Mouse (Mus musculus): Measurements from ENCODE around the gene Ptgs1. TPM values are rescaled to one million over a fixed set of nuclear protein-coding genes. Genes with fewer than 3 reads are reported as not detected.
"Not testable (repeated sequence)": the region's sequence is repeated elsewhere in the genome, so short reads cannot be mapped to it uniquely, and the experiment has no call there.

The Ptgs1 gene
- polyA plus RNA-seq, 1 experiment: 122 TPM

DNA sequence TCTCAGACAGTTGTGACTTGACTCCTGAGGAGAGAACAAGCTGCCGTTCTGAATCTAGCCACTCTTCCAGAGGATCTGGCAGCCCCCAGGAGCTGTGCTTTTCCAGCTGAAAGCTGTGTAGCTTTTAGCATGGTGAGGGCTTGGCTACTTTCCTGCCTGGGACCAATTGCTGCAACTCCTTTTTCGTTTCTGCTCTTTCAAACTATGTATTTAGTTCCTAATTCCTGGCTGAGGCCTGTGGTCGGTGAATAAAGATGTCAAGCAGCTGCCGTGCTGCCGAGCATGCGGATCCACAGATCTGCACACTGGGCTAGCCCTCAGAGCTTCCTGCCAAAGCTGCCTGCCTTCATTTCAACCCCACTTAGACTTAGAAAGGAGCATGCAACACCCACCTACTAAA lies 45.4 kb upstream of the Ptgs1 start:
- no peaks in the 10 kb centered on the region for H3K27me3 ChIP-seq (ENCODE audit: control insufficient read depth, insufficient read depth, insufficient read length)
- TF ChIP-seq MYOD1 (IDR thresholded peaks at IDR 0.05; ENCODE audit: control insufficient read depth in 1 of 3, insufficient read length in 2 of 3, low read depth in 2 of 3) (no peak), CEBPB (IDR thresholded peaks at IDR 0.05; ENCODE audit: insufficient read depth, poor library complexity, severe bottlenecking) (no peak), REST (IDR thresholded peaks at IDR 0.05; ENCODE audit: insufficient read depth, insufficient read length) (no peak), POLR2AphosphoS2 (IDR thresholded peaks at IDR 0.05; ENCODE audit: insufficient read length, low read depth) (no peak), MYOG (IDR thresholded peaks at IDR 0.05; ENCODE audit: control insufficient read depth in 1 of 3, insufficient read depth in 1 of 3, insufficient read length in 2 of 3, low read depth in 2 of 3) (no peak), TCF3 (IDR thresholded peaks at IDR 0.05; ENCODE audit: insufficient read length, low read depth) (no peak), TCF12 (IDR thresholded peaks at IDR 0.05; ENCODE audit: insufficient read depth, poor library complexity, severe bottlenecking) (no peak), MAX (IDR thresholded peaks at IDR 0.05; ENCODE audit: low read depth) (no peak), USF1 (IDR thresholded peaks at IDR 0.05; ENCODE audit: low read depth) (no peak), E2F4 (IDR thresholded peaks at IDR 0.05; ENCODE audit: insufficient read depth) (no peak), SRF (IDR thresholded peaks at IDR 0.05; ENCODE audit: control insufficient read depth, insufficient read length, low read depth) (no peak), POLR2A (IDR thresholded peaks at IDR 0.05; ENCODE audit: insufficient read length, low read depth) (no peak)
- no peaks in the 10 kb centered on the region for H3K79me2 ChIP-seq (ENCODE audit: control insufficient read depth, insufficient read depth)
- H3K4me2 ChIP-seq (ENCODE audit: low read depth): no peak overlapping the region
- no peak overlapping the region for H3ac ChIP-seq (ENCODE audit: control insufficient read depth, insufficient read length)
- H3K4me3 ChIP-seq: no peak overlapping the region
- peaks cover 6% of the 10 kb centered on the region for H3K36me3 ChIP-seq (ENCODE audit: control insufficient read depth, insufficient read depth)

DNA sequence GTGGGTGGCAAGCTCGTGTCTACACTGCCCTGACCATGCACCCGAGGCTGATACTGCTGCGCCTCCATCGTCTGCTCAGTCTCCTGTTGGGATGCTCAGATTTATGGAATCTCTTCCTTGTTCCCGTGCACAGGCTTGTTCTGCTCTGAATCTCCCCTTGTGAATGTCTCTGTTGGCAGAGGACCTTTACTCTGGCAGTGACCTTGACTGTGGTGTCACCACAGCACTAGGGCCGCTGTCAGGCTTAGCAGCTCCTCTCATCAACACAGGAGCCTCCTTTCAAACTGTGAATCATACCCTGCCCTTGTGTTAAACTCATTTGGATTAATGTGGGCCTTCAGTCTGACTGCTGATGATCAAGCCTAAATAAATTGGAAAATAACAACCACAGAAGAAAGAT lies 41.0 kb upstream of the Ptgs1 start:
- H3K4me2 ChIP-seq (ENCODE audit: low read depth); H3K36me3 ChIP-seq (ENCODE audit: control insufficient read depth, insufficient read depth); H3ac ChIP-seq (ENCODE audit: control insufficient read depth, insufficient read length); H3K4me3 ChIP-seq; H3K79me2 ChIP-seq (ENCODE audit: control insufficient read depth, insufficient read depth); H3K27me3 ChIP-seq (ENCODE audit: control insufficient read depth, insufficient read depth, insufficient read length): not testable (repeated sequence)

DNA sequence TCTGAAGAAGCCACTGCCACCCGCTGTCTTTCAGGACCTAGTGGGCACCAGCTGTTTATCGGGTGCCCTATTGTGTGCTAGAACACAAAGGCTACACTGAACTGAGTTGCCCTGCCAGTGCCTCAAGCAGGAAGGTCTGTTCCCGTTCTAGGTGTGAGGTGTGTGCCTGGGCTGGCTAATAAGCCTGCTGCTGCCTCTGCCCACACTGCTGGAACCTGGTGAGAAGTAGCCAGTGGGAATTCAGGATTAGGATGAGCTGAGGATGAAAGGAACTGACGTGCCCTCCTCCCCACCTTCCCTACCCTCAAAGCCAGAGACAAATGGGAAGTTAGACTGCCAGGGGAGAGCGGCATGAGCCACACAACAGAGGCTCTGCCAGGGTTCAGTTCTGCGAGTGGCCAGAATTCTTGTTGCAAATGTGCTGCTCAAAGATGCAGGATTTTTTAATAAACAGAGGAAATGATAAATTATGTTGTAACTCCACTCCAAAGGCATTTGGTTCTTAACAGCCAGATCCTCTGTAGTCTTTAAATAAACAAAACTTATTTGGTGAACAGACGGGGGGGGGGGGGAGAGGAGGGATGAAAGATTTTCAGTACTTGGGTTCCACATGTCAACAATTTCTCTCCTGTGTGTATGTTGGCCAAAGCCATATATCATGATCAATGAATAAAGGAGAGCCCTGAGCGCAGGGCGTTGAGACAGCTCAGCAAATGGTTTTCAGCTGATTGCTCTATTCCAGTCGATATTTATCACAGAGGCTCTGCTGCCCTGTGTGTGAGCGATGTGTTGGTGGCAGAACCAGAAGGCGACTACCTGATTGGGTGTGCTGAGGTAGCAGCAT lies 38.9 kb upstream of the Ptgs1 start:
- H3K4me3 ChIP-seq: no peak overlapping the region
- peaks cover 3% of the 10 kb centered on the region for H3K36me3 ChIP-seq (ENCODE audit: control insufficient read depth, insufficient read depth)
- no peaks in the 10 kb centered on the region for H3K79me2 ChIP-seq (ENCODE audit: control insufficient read depth, insufficient read depth)
- TF ChIP-seq TCF12 (IDR thresholded peaks at IDR 0.05; ENCODE audit: insufficient read depth, poor library complexity, severe bottlenecking) (no peak), CEBPB (IDR thresholded peaks at IDR 0.05; ENCODE audit: insufficient read depth, poor library complexity, severe bottlenecking) (no peak), USF1 (IDR thresholded peaks at IDR 0.05; ENCODE audit: low read depth) (no peak), E2F4 (IDR thresholded peaks at IDR 0.05; ENCODE audit: insufficient read depth) (no peak), REST (IDR thresholded peaks at IDR 0.05; ENCODE audit: insufficient read depth, insufficient read length) (no peak), MAX (IDR thresholded peaks at IDR 0.05; ENCODE audit: low read depth) (no peak), MYOD1 (IDR thresholded peaks at IDR 0.05; ENCODE audit: control insufficient read depth in 1 of 3, insufficient read length in 2 of 3, low read depth in 2 of 3) (no peak), POLR2A (IDR thresholded peaks at IDR 0.05; ENCODE audit: insufficient read length, low read depth) (no peak), SRF (IDR thresholded peaks at IDR 0.05; ENCODE audit: control insufficient read depth, insufficient read length, low read depth) (no peak)
- no peak overlapping the region for H3K4me2 ChIP-seq (ENCODE audit: low read depth)
- H3K27me3 ChIP-seq (ENCODE audit: control insufficient read depth, insufficient read depth, insufficient read length): no peaks in the 10 kb centered on the region
- H3ac ChIP-seq (ENCODE audit: control insufficient read depth, insufficient read length): no peak overlapping the region

DNA sequence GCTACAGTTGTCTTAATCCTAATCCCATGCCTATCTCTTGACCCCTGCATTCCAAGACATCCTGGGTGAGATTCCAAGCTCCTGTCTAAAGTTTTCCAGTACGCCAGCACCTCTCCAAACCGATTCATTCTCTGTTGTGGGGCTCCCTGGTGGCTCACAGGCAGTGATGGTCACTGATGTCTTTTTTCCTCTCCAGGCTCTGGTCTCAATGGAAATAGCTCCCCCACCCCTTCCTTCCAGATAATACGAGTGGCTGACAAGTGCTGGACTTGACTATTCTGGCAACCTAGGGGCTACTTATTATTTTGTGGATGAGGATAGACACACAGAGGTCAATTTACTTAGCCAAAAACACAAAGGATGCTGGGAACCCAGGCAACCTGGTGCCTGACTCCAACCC lies 33.2 kb upstream of the Ptgs1 start:
- no peak overlapping the region for H3K4me3 ChIP-seq
- H3ac ChIP-seq (ENCODE audit: control insufficient read depth, insufficient read length): no peak overlapping the region
- no peaks in the 10 kb centered on the region for H3K27me3 ChIP-seq (ENCODE audit: control insufficient read depth, insufficient read depth, insufficient read length)
- no peaks in the 10 kb centered on the region for H3K79me2 ChIP-seq (ENCODE audit: control insufficient read depth, insufficient read depth)
- TF ChIP-seq POLR2AphosphoS2 (IDR thresholded peaks at IDR 0.05; ENCODE audit: insufficient read length, low read depth) (no peak), POLR2A (IDR thresholded peaks at IDR 0.05; ENCODE audit: insufficient read length, low read depth) (no peak), REST (IDR thresholded peaks at IDR 0.05; ENCODE audit: insufficient read depth, insufficient read length) (no peak), MAX (IDR thresholded peaks at IDR 0.05; ENCODE audit: low read depth) (no peak), SRF (IDR thresholded peaks at IDR 0.05; ENCODE audit: control insufficient read depth, insufficient read length, low read depth) (no peak), CEBPB (IDR thresholded peaks at IDR 0.05; ENCODE audit: insufficient read depth, poor library complexity, severe bottlenecking) (no peak), USF1 (IDR thresholded peaks at IDR 0.05; ENCODE audit: low read depth) (no peak), TCF12 (IDR thresholded peaks at IDR 0.05; ENCODE audit: insufficient read depth, poor library complexity, severe bottlenecking) (no peak), MYOG (IDR thresholded peaks at IDR 0.05; ENCODE audit: control insufficient read depth in 1 of 3, insufficient read depth in 1 of 3, insufficient read length in 2 of 3, low read depth in 2 of 3) (no peak), E2F4 (IDR thresholded peaks at IDR 0.05; ENCODE audit: insufficient read depth) (no peak), MYOD1 (IDR thresholded peaks at IDR 0.05; ENCODE audit: control insufficient read depth in 1 of 3, insufficient read length in 2 of 3, low read depth in 2 of 3) (no peak), TCF3 (IDR thresholded peaks at IDR 0.05; ENCODE audit: insufficient read length, low read depth) (no peak)
- H3K4me2 ChIP-seq (ENCODE audit: low read depth): no peak overlapping the region
- no peaks in the 10 kb centered on the region for H3K36me3 ChIP-seq (ENCODE audit: control insufficient read depth, insufficient read depth)
